Mouse (Mus musculus) mesoderm, embryonic 11.5 days (tissue): ENCODE data around the gene Clip2.
A peak's percentile ranks its signal among the peaks of the same experiment; 100 is the strongest.
"Not testable (repeated sequence)": the region's sequence is repeated elsewhere in the genome, so short reads cannot be mapped to it uniquely, and the experiment has no call there.

ENCODE experiments used
- DNase-seq: peaks from one replicate; pipeline ENCODE4 v3.0.0-alpha.2; 2012; ENCODE audit warnings: low read depth, low spot score

The Clip2 gene

DNA sequence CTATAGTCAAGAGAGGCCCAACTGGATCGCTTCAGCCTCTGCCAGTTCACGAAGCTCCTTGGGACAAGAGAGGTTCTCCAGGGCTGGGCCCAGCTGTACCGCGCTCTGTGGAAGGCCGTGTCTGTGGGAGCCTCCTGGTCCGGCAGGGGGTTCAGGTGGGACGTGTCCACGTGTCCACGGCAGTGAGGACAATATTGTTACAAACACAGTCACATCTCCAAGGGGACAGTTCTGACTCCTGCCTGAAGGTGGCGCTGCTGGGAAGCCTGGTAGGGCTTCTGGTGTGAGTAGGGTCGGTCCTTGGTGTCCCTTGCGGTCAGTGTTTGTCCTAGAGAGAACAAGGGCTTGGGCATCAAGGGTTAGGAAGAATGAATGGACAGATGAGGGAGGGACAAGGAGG is 61.8 kb downstream of the Clip2 start:
- no peak for DNase-seq

GRCm38 (mm10) chr5:134489583-134489982 is 62.7 kb downstream of the Clip2 start:
- DNase-seq, result peak; percentile 73

DNA sequence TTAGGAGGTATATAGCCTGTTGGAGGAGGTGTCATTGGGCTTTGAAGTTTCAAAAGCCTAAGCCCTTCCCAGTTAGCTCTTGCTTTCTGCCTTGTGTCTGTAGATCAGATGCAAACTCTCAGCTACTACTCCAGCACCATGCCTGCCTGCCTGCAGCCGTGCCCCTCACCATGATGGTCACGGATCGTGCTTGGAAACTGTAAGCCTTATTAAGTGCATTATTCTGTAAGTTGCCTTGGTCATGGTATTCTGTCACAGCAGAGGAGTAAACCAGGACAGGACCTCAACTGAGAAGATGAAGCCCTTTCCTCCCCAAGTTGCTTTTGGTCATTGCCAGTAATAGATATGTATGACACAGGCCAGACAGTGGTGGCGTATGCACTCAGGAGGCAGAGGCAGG is 63.6 kb downstream of the Clip2 start:
- no peak for DNase-seq

DNA sequence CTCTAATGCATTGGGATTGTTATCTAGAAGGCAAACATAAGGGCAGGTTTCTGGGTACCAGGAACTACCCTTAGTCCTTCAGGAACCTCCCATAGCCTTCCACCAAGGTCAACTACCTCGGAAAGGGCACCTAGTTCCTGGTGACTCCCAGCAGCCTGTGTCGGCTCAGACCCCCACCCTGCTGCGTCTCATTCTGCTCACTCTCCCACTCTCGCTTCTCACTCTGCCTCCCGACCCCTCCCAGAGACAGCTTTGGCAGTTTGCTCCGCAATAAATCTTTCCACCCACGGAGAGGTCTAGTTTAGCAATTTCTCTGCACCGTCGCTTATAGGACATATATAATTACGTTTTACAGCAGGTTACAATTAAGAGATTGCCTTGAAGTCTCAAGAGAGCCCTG is 64.2 kb downstream of the Clip2 start:
- DNase-seq, result no peak

DNA sequence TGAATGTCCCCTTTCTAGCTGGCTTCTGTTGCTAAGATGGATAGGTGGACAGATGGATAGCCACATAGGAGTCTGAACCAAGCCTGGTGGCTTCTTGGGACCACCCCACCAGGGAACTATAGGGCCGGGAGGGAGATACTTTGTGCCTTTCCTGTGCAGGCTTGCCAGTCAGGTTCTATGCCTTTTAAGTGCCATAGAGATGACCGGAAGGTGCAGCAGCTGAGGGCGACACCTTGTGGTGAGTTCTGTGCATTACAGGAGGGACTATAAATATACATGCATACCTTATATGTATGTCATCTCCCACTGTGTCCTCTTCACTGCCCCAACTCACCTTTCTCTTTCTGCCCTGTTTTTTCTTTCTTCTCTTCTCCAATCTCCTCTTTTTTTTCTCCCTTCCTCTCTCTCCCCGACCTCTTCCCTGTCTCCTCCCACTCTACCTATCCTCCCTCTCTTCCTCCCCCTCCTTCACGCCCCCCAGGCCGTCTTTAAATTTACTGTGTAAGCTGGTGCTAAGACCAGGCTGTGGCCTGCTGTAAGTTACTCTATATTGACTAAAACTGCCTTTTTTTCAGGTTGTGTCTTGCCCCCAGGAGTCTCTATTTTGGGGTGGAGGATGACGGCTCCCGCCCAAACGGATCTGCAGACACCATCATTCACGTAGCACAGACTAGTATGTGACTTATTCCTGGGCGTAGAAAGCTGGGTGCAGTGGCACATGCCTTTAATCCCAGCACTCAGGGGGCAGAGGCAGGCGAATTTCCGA is 66.2 kb downstream of the Clip2 start:
- DNase-seq, result peak; percentile 90

- DNase-seq, result no peak
These were observed 67.0 kb downstream of the Clip2 start for GRCm38 (mm10) chr5:134485183-134485730.

DNA sequence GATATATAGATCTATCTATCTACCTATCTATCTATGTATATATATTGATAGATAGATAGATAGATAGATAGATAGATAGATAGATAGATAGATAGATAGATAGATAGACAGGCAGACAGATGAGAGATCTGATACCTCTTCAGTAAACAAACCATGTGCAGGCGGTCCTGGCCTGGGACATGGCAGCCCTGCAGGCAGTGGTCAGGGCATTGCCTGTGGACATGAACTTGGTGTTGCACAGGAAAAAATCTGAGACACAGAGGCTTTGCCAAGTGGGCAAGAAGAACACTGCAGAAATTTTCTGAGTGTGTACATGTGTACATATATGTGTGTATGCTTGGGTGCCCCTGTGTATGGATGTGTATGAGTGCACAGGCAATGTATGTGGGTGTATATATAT is 68.9 kb downstream of the Clip2 start:
- DNase-seq, result no peak

- DNase-seq, result no peak
These were observed 69.9 kb downstream of the Clip2 start for GRCm38 (mm10) chr5:134482331-134482730.

DNA sequence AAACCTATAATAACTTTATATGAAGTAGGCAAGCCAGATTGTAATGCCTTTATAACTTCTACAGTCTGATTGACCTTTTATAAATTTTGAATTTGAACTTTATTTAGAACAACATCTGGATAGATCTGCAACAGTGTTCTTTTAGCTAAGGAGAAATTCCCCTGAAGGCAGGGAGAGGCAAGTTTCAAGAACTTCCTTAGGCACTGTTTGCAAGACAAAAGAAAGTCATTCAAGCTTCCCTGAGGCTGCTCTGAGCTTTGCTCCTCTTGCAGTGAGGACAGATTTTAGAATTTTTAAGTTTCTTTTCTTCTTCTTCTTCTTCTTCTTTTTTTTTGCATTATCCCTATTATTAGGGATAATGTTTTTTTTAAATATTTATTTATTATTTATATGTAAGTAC is 73.3 kb downstream of the Clip2 start:
- DNase-seq, result not testable (repeated sequence)

GRCm38 (mm10) chr5:134475686-134476085 is 76.5 kb downstream of the Clip2 start:
- DNase-seq, result not testable (repeated sequence)

GRCm38 (mm10) chr5:134475006-134475605 is 77.1 kb downstream of the Clip2 start:
- no peak for DNase-seq

DNA sequence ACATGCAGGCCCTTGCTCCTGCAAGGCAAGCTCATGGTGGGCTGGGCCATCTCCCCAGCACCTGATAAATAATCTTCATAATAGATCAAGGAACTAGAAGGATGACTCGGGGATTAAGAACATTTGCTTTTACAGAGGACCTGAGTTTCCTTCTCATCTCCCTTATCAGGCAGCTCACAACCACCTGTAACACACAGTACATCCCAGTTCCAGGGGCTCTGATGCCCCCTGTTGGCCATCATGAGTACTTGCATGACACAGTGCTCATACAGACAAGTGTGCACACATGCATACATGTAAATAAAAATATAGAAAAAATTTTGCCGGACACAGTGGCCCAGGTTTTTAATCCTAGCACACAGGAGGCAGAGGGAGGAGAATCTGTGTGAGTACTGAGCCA is 78.3 kb downstream of the Clip2 start:
- DNase-seq, result no peak

- DNase-seq, result no peak
These were observed 81.6 kb downstream of the Clip2 start for GRCm38 (mm10) chr5:134470538-134471169.

- DNase-seq, result no peak
These were observed 82.6 kb downstream of the Clip2 start for GRCm38 (mm10) chr5:134469559-134470150.

DNA sequence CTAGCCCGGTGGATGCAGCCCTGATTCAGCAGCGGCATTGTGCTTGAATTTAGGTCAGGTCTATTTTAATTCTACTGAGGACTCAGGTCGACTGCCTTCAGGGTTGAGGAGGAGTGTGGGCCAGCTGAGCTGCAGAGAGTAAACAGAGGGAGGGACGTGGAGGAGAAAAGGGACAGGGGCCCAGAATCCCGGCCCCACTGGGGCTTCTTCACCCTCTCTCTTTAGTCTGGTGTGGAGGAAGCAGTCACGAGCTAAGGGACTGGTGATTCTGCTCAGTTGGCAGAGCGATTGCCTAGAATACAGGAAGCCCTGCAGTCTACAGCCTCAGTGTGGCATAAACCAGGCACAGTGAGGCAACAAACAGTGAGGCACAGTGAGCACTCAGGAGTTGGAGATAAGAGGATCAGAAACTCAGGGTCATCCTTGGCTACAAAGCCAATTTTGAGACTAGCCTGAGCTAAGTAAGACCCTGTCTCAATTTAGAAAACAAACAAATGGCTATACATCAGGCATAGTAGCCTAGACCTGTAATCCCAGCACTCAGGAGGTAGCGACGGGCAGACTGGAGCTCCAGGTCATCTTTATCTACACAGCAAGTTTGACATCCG is 84.0 kb downstream of the Clip2 start:
- DNase-seq, result no peak

DNA sequence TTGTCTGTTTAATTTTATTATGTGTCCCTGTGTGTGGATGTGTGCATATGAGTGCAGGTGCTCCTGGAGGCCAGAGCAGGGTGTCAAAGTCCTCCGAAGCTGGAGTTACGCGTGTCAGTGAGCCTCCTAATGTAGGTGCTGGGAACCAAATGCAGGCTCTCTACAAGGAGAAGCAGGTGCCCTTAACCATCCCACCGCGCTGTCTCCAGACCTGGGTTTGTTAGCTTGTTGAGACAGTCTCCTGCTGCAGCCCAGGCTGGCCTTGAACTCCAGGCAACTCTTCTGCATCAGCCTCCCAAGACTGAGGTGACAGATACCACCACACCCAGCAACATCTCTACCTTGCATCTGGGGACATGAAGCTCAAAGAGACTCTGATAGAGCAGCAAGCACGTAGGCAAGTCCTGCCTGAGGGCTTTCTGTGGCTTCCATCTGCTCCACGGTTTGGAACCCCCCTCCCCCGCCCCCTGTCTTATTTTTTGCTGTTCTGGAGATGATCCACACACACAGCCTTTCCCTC is 85.1 kb downstream of the Clip2 start:
- DNase-seq, result no peak

GRCm38 (mm10) chr5:134466296-134467029 is 85.8 kb downstream of the Clip2 start:
- peak; percentile 49 for DNase-seq

- DNase-seq, result no peak
These were observed 87.0 kb downstream of the Clip2 start for GRCm38 (mm10) chr5:134465197-134465596.

DNA sequence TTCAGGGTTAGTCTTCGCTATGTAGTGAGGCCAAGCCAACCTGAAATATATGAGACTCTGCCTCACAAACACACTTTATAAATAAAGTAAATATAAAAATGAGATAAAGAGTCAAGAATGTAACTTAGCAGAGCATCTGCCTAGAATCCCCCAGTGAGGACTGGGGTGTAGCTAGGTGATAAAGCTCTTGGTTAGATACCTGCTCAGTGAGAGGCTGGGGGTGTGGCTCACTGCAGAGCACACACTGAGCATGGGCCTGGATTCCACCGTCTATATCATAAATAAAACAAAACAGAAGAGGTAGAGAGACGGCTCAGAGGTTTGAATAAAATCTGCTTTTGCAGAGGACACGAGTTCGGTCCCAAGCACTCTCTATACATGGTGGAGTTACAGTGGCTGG is 88.0 kb downstream of the Clip2 start:
- DNase-seq, result no peak

GRCm38 (mm10) chr5:134462731-134463130 is 89.5 kb downstream of the Clip2 start:
- no peak for DNase-seq

DNA sequence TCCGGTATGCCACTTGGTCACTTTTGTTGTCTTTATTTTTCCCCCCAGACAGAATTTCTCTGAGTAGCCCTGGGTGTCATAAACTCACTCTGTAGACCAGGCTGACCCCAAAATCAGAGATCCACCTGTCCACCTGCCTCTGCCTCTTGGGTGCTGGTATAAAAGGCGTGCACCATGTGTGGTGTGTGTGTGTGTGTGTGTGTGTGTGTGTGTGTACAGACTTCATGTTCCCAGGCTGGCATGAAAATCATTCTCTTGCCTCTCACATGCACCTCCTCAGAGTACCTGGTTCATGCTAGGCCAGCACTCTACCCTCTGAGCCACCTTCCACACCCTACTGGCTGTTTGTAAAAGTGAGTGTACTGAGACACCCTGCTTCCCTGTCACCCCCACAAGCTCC is 89.9 kb downstream of the Clip2 start:
- DNase-seq, result no peak
